ENCODE assay signal across 22 mouse cellular contexts in the genomic region with DNA sequence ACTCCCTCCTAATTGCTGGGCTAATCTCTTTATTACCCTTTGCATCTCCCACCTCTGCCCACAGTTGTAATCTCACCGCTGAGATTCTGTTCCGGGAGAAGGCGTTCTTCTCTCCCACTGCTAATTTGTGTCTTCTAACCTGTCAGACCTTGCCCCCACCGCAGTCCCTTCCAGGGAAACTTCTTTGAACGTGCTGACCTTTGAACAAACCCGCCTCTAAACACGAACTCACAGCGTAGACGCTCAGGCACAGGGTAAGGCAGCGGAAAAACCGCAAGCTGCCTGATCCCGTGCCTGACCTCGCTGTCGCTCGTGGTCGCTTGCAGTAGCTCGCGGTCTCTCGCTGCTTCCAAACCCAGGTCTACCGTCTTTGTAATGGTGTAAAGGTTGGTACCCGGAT.
DNase-seq lines count a peak whose midpoint lies in the region; ATAC-seq and TF ChIP-seq lines count a peak whose summit lies in the region.
"Had no signal": no experiment of that assay in that cellular context is flagged by ENCODE, and none has a peak within 500 bp of the region (broad histone marks: within the 10 kb centered on the region; RNA-seq: fewer than 3 reads in every experiment).

No protein-coding gene starts in this region.

- H3K4me1 ChIP-seq in testis, adult 2 months (ENCODE audit: control insufficient read depth, insufficient read depth, low read length): peaks cover 9% of the 10 kb centered on the region
- no peaks in the 10 kb centered on the region for H3K4me1 ChIP-seq in hindbrain, postnatal 0 days (ENCODE audit: insufficient read depth, low read length)
- H3K4me1 ChIP-seq: embryonic facial prominence, embryonic 10.5 days; forebrain, embryonic 15.5 days; hindbrain, embryonic 15.5 days; limb, embryonic 15.5 days had no signal

- no peak for TF ChIP-seq POLR2A in testis, adult 2 months (IDR thresholded peaks at IDR 0.05; ENCODE audit: control insufficient read depth, low read depth, low read length)

- no peaks in the 10 kb centered on the region for H3K36me3 ChIP-seq in testis, adult 2 months (ENCODE audit: control insufficient read depth, insufficient read depth, low read length)
- H3K36me3 ChIP-seq in hindbrain, postnatal 0 days (ENCODE audit: insufficient read depth, low read length): no peaks in the 10 kb centered on the region
- H3K36me3 ChIP-seq: embryonic facial prominence, embryonic 10.5 days; forebrain, embryonic 15.5 days; heart, embryonic 10.5 days; hindbrain, embryonic 15.5 days; limb, embryonic 15.5 days; lung, embryonic 15.5 days had no signal

- ATAC-seq in megakaryocyte progenitor cell, adult 5-6 weeks (replicated peaks; ENCODE audit: poor library complexity): no peak
- no peak for ATAC-seq in hindbrain, postnatal 0 days
- ATAC-seq: CD4-positive, CD25-positive, alpha-beta regulatory T cell, adult 4 months; forebrain, embryonic 15.5 days; midbrain, embryonic 16.5 days had no signal

- peak; percentile 54 for DNase-seq in kidney, adult 18-20 months
- no peak for DNase-seq in kidney, postnatal 4 days
- DNase-seq in testis, postnatal 10 days (ENCODE audit: low spot score): no peak
- DNase-seq in kidney, postnatal 25 days: peak; percentile 36 to 64
- no peak for DNase-seq in hindbrain, postnatal 0 days (ENCODE audit: low spot score)
- DNase-seq: adrenal gland, adult 2 months; cerebellum, adult 11 months; cerebellum, adult 9-11 months; left cerebral cortex, postnatal 4 days; lung, postnatal 36 days; thymus, postnatal 36 days had no signal

- WGBS in hindbrain, postnatal 0 days: 94% methylated on average over 21 of the region's 21 CpGs

- H3K27me3 ChIP-seq in testis, adult 2 months (ENCODE audit: control insufficient read depth, insufficient read depth, low read length): no peaks in the 10 kb centered on the region; the same call in 1 of the 2 replicates
- H3K27me3 ChIP-seq in hindbrain, postnatal 0 days (ENCODE audit: insufficient read depth, low read length): no peaks in the 10 kb centered on the region
- H3K27me3 ChIP-seq: forebrain, embryonic 15.5 days; hindbrain, embryonic 15.5 days; limb, embryonic 15.5 days; lung, embryonic 15.5 days had no signal

- H3K27ac ChIP-seq in testis, adult 2 months (ENCODE audit: control insufficient read depth, insufficient read depth, low read depth, low read length): no peak overlapping the region
- H3K27ac ChIP-seq in hindbrain, postnatal 0 days: no peak overlapping the region
- H3K27ac ChIP-seq: embryonic facial prominence, embryonic 10.5 days; forebrain, embryonic 15.5 days; heart, embryonic 10.5 days; hindbrain, embryonic 15.5 days; limb, embryonic 15.5 days; liver, embryonic 14.5 days; lung, embryonic 15.5 days had no signal

- no peak overlapping the region for H3K4me2 ChIP-seq in hindbrain, postnatal 0 days (ENCODE audit: low read depth, low read length)
- H3K4me2 ChIP-seq: forebrain, embryonic 15.5 days; hindbrain, embryonic 15.5 days; limb, embryonic 15.5 days; lung, embryonic 15.5 days had no signal

- H3K9ac ChIP-seq in hindbrain, postnatal 0 days (replicated peaks; ENCODE audit: low read length): no peak overlapping the region
- H3K9ac ChIP-seq: forebrain, embryonic 15.5 days; hindbrain, embryonic 15.5 days; limb, embryonic 15.5 days; liver, embryonic 14.5 days; lung, embryonic 15.5 days had no signal

- no peak for TF ChIP-seq CTCF in testis, adult 2 months (IDR thresholded peaks at IDR 0.05; ENCODE audit: control insufficient read depth, insufficient read depth, insufficient replicate concordance, low read depth, low read length)
- TF ChIP-seq CTCF in hindbrain, postnatal 0 days (IDR thresholded peaks at IDR 0.05; ENCODE audit: low read depth): no peak

- 0 out of 2 replicates have a peak overlapping the region, but pooled peaks have one; percentile 3 for H3K4me3 ChIP-seq in testis, adult 2 months (ENCODE audit: control insufficient read depth, low read depth, low read length)
- H3K4me3 ChIP-seq in hindbrain, postnatal 0 days (ENCODE audit: low read length): no peak overlapping the region
- H3K4me3 ChIP-seq: embryonic facial prominence, embryonic 10.5 days; forebrain, embryonic 15.5 days; heart, embryonic 10.5 days; hindbrain, embryonic 15.5 days; limb, embryonic 15.5 days; lung, embryonic 15.5 days had no signal

- no peaks in the 10 kb centered on the region for H3K9me3 ChIP-seq in hindbrain, postnatal 0 days (ENCODE audit: low read length)
- H3K9me3 ChIP-seq: embryonic facial prominence, embryonic 10.5 days; forebrain, embryonic 15.5 days; heart, embryonic 10.5 days; hindbrain, embryonic 15.5 days; limb, embryonic 15.5 days; lung, embryonic 15.5 days had no signal

Comparison
In these comparisons a context has a peak if more than half of its experiments do, and no peak if none do; other contexts are left out.
1. DNase-seq: peak in kidney, adult 18-20 months (single experiment) and kidney, postnatal 25 days (2 of 2); none in kidney, postnatal 4 days (0 of 2), testis, postnatal 10 days (single experiment) and hindbrain, postnatal 0 days (single experiment).